Mouse (Mus musculus): ENCODE data around the gene Capzb. TPM values are rescaled to one million over a fixed set of nuclear protein-coding genes. Genes with fewer than 3 reads are reported as not detected.

Capzb gene
- polyA plus RNA-seq, 1 experiment from 2014 or later = 218 TPM

GRCm38 (mm10) chr4:139276411-139276810, 83.7 kb downstream of the Capzb start:
- no peaks in the 10 kb centered on the region for H3K9me3 ChIP-seq (ENCODE audit: control insufficient read depth, low read length)
- no peaks in the 10 kb centered on the region for H3K27me3 ChIP-seq (ENCODE audit: control insufficient read depth, insufficient read depth, low read length)
- no peaks in the 10 kb centered on the region for H3K4me1 ChIP-seq (ENCODE audit: control insufficient read depth, insufficient read depth, low read length)
- no peak overlapping the region for H3K4me2 ChIP-seq (ENCODE audit: low read depth, low read length)
- no peak overlapping the region for H3K4me3 ChIP-seq (ENCODE audit: low read depth, low read length)
- H3K9ac ChIP-seq (replicated peaks; ENCODE audit: low read depth, low read length) = no peak overlapping the region
- H3K36me3 ChIP-seq (ENCODE audit: control insufficient read depth, insufficient read depth, low read length) = peaks cover 13% of the 10 kb centered on the region
- 87% methylated on average over 7 of the region's 7 CpGs for WGBS
- ATAC-seq (ENCODE audit: low read depth) = no peak
- H3K27ac ChIP-seq (ENCODE audit: low read depth, low read length) = no peak overlapping the region

GRCm38 (mm10) chr4:139280530-139280929, 87.8 kb downstream of the Capzb start:
- no peak overlapping the region for H3K4me3 ChIP-seq (ENCODE audit: low read depth, low read length)
- H3K27me3 ChIP-seq (ENCODE audit: control insufficient read depth, insufficient read depth, low read length) = no peaks in the 10 kb centered on the region
- H3K4me1 ChIP-seq (ENCODE audit: control insufficient read depth, insufficient read depth, low read length) = peaks cover 3% of the 10 kb centered on the region; the same call in 1 of the 2 replicates
- 93% methylated on average over 12 of the region's 12 CpGs for WGBS
- no peaks in the 10 kb centered on the region for H3K9me3 ChIP-seq (ENCODE audit: control insufficient read depth, low read length)
- no peak for ATAC-seq (ENCODE audit: low read depth)
- no peak overlapping the region for H3K4me2 ChIP-seq (ENCODE audit: low read depth, low read length)
- no peak overlapping the region for H3K9ac ChIP-seq (replicated peaks; ENCODE audit: low read depth, low read length)
- H3K36me3 ChIP-seq (ENCODE audit: control insufficient read depth, insufficient read depth, low read length) = peaks cover 25% of the 10 kb centered on the region
- H3K27ac ChIP-seq (ENCODE audit: low read depth, low read length) = no peak overlapping the region

- peaks cover 3% of the 10 kb centered on the region; the same call in 1 of the 2 replicates for H3K4me1 ChIP-seq (ENCODE audit: control insufficient read depth, insufficient read depth, low read length)
- H3K4me2 ChIP-seq (ENCODE audit: low read depth, low read length) = no peak overlapping the region
- H3K36me3 ChIP-seq (ENCODE audit: control insufficient read depth, insufficient read depth, low read length) = peaks cover 25% of the 10 kb centered on the region
- no peak for ATAC-seq (ENCODE audit: low read depth)
- no peak overlapping the region for H3K27ac ChIP-seq (ENCODE audit: low read depth, low read length)
- H3K9ac ChIP-seq (replicated peaks; ENCODE audit: low read depth, low read length) = no peak overlapping the region
- 49% methylated on average over 16 of the region's 16 CpGs for whole genome bisulfite sequencing
- no peaks in the 10 kb centered on the region for H3K9me3 ChIP-seq (ENCODE audit: control insufficient read depth, low read length)
- H3K4me3 ChIP-seq (ENCODE audit: low read depth, low read length) = no peak overlapping the region
- H3K27me3 ChIP-seq (ENCODE audit: control insufficient read depth, insufficient read depth, low read length) = no peaks in the 10 kb centered on the region
Observed at GRCm38 (mm10) chr4:139281791-139282345, 89.2 kb downstream of the Capzb start.

GRCm38 (mm10) chr4:139282955-139283417, 90.3 kb downstream of the Capzb start:
- H3K36me3 ChIP-seq (ENCODE audit: control insufficient read depth, insufficient read depth, low read length) = peaks cover 28% of the 10 kb centered on the region

GRCm38 (mm10) chr4:139284877-139285276, 92.2 kb downstream of the Capzb start:
- WGBS = 87% methylated on average over 15 of the region's 15 CpGs
- H3K9ac ChIP-seq (replicated peaks; ENCODE audit: low read depth, low read length) = no peak overlapping the region
- H3K4me3 ChIP-seq (ENCODE audit: low read depth, low read length) = no peak overlapping the region
- H3K4me1 ChIP-seq (ENCODE audit: control insufficient read depth, insufficient read depth, low read length) = peaks cover 3% of the 10 kb centered on the region; the same call in 1 of the 2 replicates
- no peak for ATAC-seq (ENCODE audit: low read depth)
- peaks cover 38% of the 10 kb centered on the region for H3K36me3 ChIP-seq (ENCODE audit: control insufficient read depth, insufficient read depth, low read length)
- H3K27ac ChIP-seq (ENCODE audit: low read depth, low read length) = no peak overlapping the region
- H3K4me2 ChIP-seq (ENCODE audit: low read depth, low read length) = no peak overlapping the region
- no peaks in the 10 kb centered on the region for H3K27me3 ChIP-seq (ENCODE audit: control insufficient read depth, insufficient read depth, low read length)
- no peaks in the 10 kb centered on the region for H3K9me3 ChIP-seq (ENCODE audit: control insufficient read depth, low read length)

More at GRCm38 (mm10) chr4:139282955-139283417, 90.3 kb downstream of the Capzb start:
- ATAC-seq (ENCODE audit: low read depth) = no peak
- Histone ChIP-seq H3K4me1 (ENCODE audit: control insufficient read depth, insufficient read depth, low read length) (peaks cover 3% of the 10 kb centered on the region; the same call in 1 of the 2 replicates), H3K9me3 (ENCODE audit: control insufficient read depth, low read length) (no peaks in the 10 kb centered on the region), H3K4me2 (ENCODE audit: low read depth, low read length) (no peak overlapping the region), H3K9ac (replicated peaks; ENCODE audit: low read depth, low read length) (no peak overlapping the region), H3K4me3 (ENCODE audit: low read depth, low read length) (no peak overlapping the region), H3K27me3 (ENCODE audit: control insufficient read depth, insufficient read depth, low read length) (no peaks in the 10 kb centered on the region), H3K27ac (ENCODE audit: low read depth, low read length) (0 out of 2 replicates have a peak overlapping the region, but pooled peaks have one; percentile 12)
- 18% methylated on average over 6 of the region's 6 CpGs for WGBS

- 85% methylated on average over 5 of the region's 5 CpGs for WGBS
- Histone ChIP-seq H3K9me3 (ENCODE audit: control insufficient read depth, low read length) (no peaks in the 10 kb centered on the region), H3K27ac (ENCODE audit: low read depth, low read length) (no peak overlapping the region), H3K36me3 (ENCODE audit: control insufficient read depth, insufficient read depth, low read length) (peaks cover 28% of the 10 kb centered on the region), H3K4me1 (ENCODE audit: control insufficient read depth, insufficient read depth, low read length) (peaks cover 3% of the 10 kb centered on the region; the same call in 1 of the 2 replicates), H3K4me2 (ENCODE audit: low read depth, low read length) (no peak overlapping the region), H3K4me3 (ENCODE audit: low read depth, low read length) (no peak overlapping the region), H3K27me3 (ENCODE audit: control insufficient read depth, insufficient read depth, low read length) (no peaks in the 10 kb centered on the region), H3K9ac (replicated peaks; ENCODE audit: low read depth, low read length) (no peak overlapping the region)
- ATAC-seq (ENCODE audit: low read depth) = no peak
Observed at GRCm38 (mm10) chr4:139286234-139286633, 93.5 kb downstream of the Capzb start.

GRCm38 (mm10) chr4:139287122-139287863, 94.6 kb downstream of the Capzb start:
- no peaks in the 10 kb centered on the region for H3K27me3 ChIP-seq (ENCODE audit: control insufficient read depth, insufficient read depth, low read length)
- no peak overlapping the region for H3K4me3 ChIP-seq (ENCODE audit: low read depth, low read length)
- no peak overlapping the region for H3K4me2 ChIP-seq (ENCODE audit: low read depth, low read length)
- H3K4me1 ChIP-seq (ENCODE audit: control insufficient read depth, insufficient read depth, low read length) = peaks cover 3% of the 10 kb centered on the region; the same call in 1 of the 2 replicates
- H3K9ac ChIP-seq (replicated peaks; ENCODE audit: low read depth, low read length) = no peak overlapping the region
- WGBS = 87% methylated on average over 18 of the region's 18 CpGs
- no peak for ATAC-seq (ENCODE audit: low read depth)
- H3K27ac ChIP-seq (ENCODE audit: low read depth, low read length) = no peak overlapping the region
- H3K9me3 ChIP-seq (ENCODE audit: control insufficient read depth, low read length) = no peaks in the 10 kb centered on the region
- peaks cover 25% of the 10 kb centered on the region for H3K36me3 ChIP-seq (ENCODE audit: control insufficient read depth, insufficient read depth, low read length)

GRCm38 (mm10) chr4:139289017-139289416, 96.3 kb downstream of the Capzb start:
- no peaks in the 10 kb centered on the region for H3K9me3 ChIP-seq (ENCODE audit: control insufficient read depth, low read length)
- 0 out of 2 replicates have a peak, but pooled peaks have one; percentile 34 for ATAC-seq (ENCODE audit: low read depth)
- H3K27ac ChIP-seq (ENCODE audit: low read depth, low read length) = no peak overlapping the region
- no peak overlapping the region for H3K9ac ChIP-seq (replicated peaks; ENCODE audit: low read depth, low read length)
- no peak overlapping the region for H3K4me2 ChIP-seq (ENCODE audit: low read depth, low read length)
- H3K27me3 ChIP-seq (ENCODE audit: control insufficient read depth, insufficient read depth, low read length) = no peaks in the 10 kb centered on the region
- H3K4me1 ChIP-seq (ENCODE audit: control insufficient read depth, insufficient read depth, low read length) = no peaks in the 10 kb centered on the region
- peaks cover 16% of the 10 kb centered on the region for H3K36me3 ChIP-seq (ENCODE audit: control insufficient read depth, insufficient read depth, low read length)
- WGBS = 62% methylated on average over 10 of the region's 10 CpGs
- no peak overlapping the region for H3K4me3 ChIP-seq (ENCODE audit: low read depth, low read length)

GRCm38 (mm10) chr4:139291099-139291498, 98.4 kb downstream of the Capzb start:
- ATAC-seq (ENCODE audit: low read depth) = no peak
- H3K9me3 ChIP-seq (ENCODE audit: control insufficient read depth, low read length) = no peaks in the 10 kb centered on the region
- no peaks in the 10 kb centered on the region for H3K27me3 ChIP-seq (ENCODE audit: control insufficient read depth, insufficient read depth, low read length)
- H3K4me1 ChIP-seq (ENCODE audit: control insufficient read depth, insufficient read depth, low read length) = no peaks in the 10 kb centered on the region
- H3K27ac ChIP-seq (ENCODE audit: low read depth, low read length) = no peak overlapping the region
- H3K4me2 ChIP-seq (ENCODE audit: low read depth, low read length) = no peak overlapping the region
- no peak overlapping the region for H3K9ac ChIP-seq (replicated peaks; ENCODE audit: low read depth, low read length)
- H3K36me3 ChIP-seq (ENCODE audit: control insufficient read depth, insufficient read depth, low read length) = peaks cover 16% of the 10 kb centered on the region
- WGBS = 87% methylated on average over 16 of the region's 16 CpGs
- H3K4me3 ChIP-seq (ENCODE audit: low read depth, low read length) = no peak overlapping the region
